Mouse (Mus musculus) CH12.LX (cell line): ENCODE measurements at regions not wholly inside any gene's neighbourhood (a gene's known extent, or its start where the extent isn't known, plus 50 kb on each side); places are given as distances from the start of the nearest gene placed in this dataset.

Experiments used
- DNase-seq: peaks from one replicate; pipeline ENCODE4 v3.0.0-alpha.2; 2013; ENCODE audit errors: extremely low read depth
- H3K27ac ChIP-seq: 2 replicates; pipeline ENCODE4 v1.5.1; 2012; ENCODE audit warnings: low read depth, mild to moderate bottlenecking, control low read depth, moderate library complexity; ENCODE audit not compliant: insufficient read depth
- H3K27me3 ChIP-seq: replicated peaks from 2 replicates; pipeline ENCODE3; 2012; ENCODE audit warnings: inconsistent platforms
- H3K36me3 ChIP-seq, 2 experiments: replicated peaks in 1 of 2; 2 replicates each; pipeline versions ENCODE3 to v1.6.1; 2012; ENCODE audit warnings: inconsistent platforms in 1 of 2, low read length in 1 of 2, mild to moderate bottlenecking in 1 of 2, mixed read lengths in 1 of 2, moderate library complexity in 1 of 2; ENCODE audit not compliant: control insufficient read depth in 1 of 2, insufficient read depth in 1 of 2
- H3K4me1 ChIP-seq, 2 experiments: 2 replicates each; pipeline ENCODE4 v1.6.1; 2012; ENCODE audit warnings: inconsistent platforms in 1 of 2, moderate library complexity in 1 of 2; ENCODE audit not compliant: insufficient read depth in 2 of 2, control insufficient read depth in 1 of 2
- H3K4me2 ChIP-seq: 2 replicates; pipeline ENCODE4 v1.6.1; 2012; ENCODE audit warnings: low read depth, mild to moderate bottlenecking, control low read depth; ENCODE audit not compliant: poor library complexity, insufficient read depth, severe bottlenecking
- H3K4me3 ChIP-seq, 3 experiments: fragments of 150-350 bp in 1 of 3; sonication (generic) in 1 of 3; replicated peaks in 1 of 3; 2 replicates each; pipeline versions ENCODE3 to v1.5.1; 2011 to 2012; ENCODE audit warnings: low read depth in 2 of 3, low read length in 2 of 3, mild to moderate bottlenecking in 2 of 3, moderate library complexity in 2 of 3, control low read depth in 1 of 3, improper control_type of control experiment in 1 of 3, inconsistent platforms in 1 of 3, mixed read lengths in 1 of 3; ENCODE audit not compliant: poor library complexity in 1 of 3
- H3K79me2 ChIP-seq: replicated peaks from 2 replicates; pipeline ENCODE4 v1.6.1; 2012; ENCODE audit warnings: mild to moderate bottlenecking, moderate library complexity; ENCODE audit not compliant: control insufficient read depth, poor library complexity, insufficient read depth, severe bottlenecking; ENCODE audit errors: extremely low read depth
- H3K9ac ChIP-seq: 2 replicates; pipeline ENCODE4 v1.6.1; 2012; ENCODE audit warnings: low read depth, mild to moderate bottlenecking, control low read depth, moderate library complexity; ENCODE audit not compliant: insufficient read depth
- H3K9me3 ChIP-seq: replicated peaks from 2 replicates; pipeline ENCODE3; 2012; ENCODE audit warnings: low read length, inconsistent platforms, mixed read lengths
- BHLHE40 ChIP-seq: IDR thresholded peaks from 2 replicates; pipeline ENCODE4 v1.6.1; 2011; ENCODE audit warnings: mild to moderate bottlenecking, low read depth, low read length, improper control_type of control experiment
- CHD1 ChIP-seq: IDR thresholded peaks from 2 replicates; pipeline ENCODE4 v1.6.1; 2012; ENCODE audit warnings: low read depth, low read length, improper control_type of control experiment, inconsistent platforms
- CHD2 ChIP-seq: IDR thresholded peaks from 2 replicates; pipeline ENCODE4 v1.6.1; 2011; ENCODE audit warnings: low read length, improper control_type of control experiment
- IRF4 ChIP-seq: IDR thresholded peaks from 2 replicates; pipeline ENCODE4 v1.6.1; 2014; ENCODE audit warnings: low read depth, mild to moderate bottlenecking, inconsistent platforms, low read length, improper control_type of control experiment
- JUN ChIP-seq: IDR thresholded peaks from 2 replicates; pipeline ENCODE4 v1.6.1; 2011; ENCODE audit warnings: low read depth, mild to moderate bottlenecking, low read length, improper control_type of control experiment, moderate library complexity; ENCODE audit not compliant: insufficient read depth
- JUND ChIP-seq: conservative IDR thresholded peaks from 2 replicates; pipeline ENCODE4 v1.6.1; 2011; ENCODE audit warnings: low read depth, low read length, improper control_type of control experiment
- KAT2A ChIP-seq: IDR thresholded peaks from 2 replicates; pipeline ENCODE4 v1.6.1; 2012; ENCODE audit warnings: low read length, improper control_type of control experiment, inconsistent platforms; ENCODE audit not compliant: insufficient replicate concordance
- MAFK ChIP-seq: IDR thresholded peaks from 2 replicates; pipeline ENCODE4 v1.6.1; 2011; ENCODE audit warnings: low read length, improper control_type of control experiment; ENCODE audit not compliant: insufficient replicate concordance
- MXI1 ChIP-seq: IDR thresholded peaks from 2 replicates; pipeline ENCODE4 v1.6.1; 2011; ENCODE audit warnings: mild to moderate bottlenecking, low read depth, low read length, improper control_type of control experiment
- MYC ChIP-seq: IDR thresholded peaks from 2 replicates; pipeline ENCODE4 v1.6.1; 2011; ENCODE audit warnings: low read depth, mild to moderate bottlenecking, improper control_type of control experiment, low read length
- NELFE ChIP-seq: IDR thresholded peaks from 2 replicates; pipeline ENCODE4 v1.6.1; 2011; ENCODE audit warnings: low read depth, low read length, improper control_type of control experiment
- PAX5 ChIP-seq: IDR thresholded peaks from 2 replicates; pipeline ENCODE4 v1.6.1; 2012; ENCODE audit warnings: low read length, inconsistent platforms, mixed read lengths
- POLR2AphosphoS2 ChIP-seq: IDR thresholded peaks from 2 replicates; pipeline ENCODE4 v1.6.1; 2011; ENCODE audit warnings: low read depth, low read length, improper control_type of control experiment
- RCOR1 ChIP-seq: conservative IDR thresholded peaks from 2 replicates; pipeline ENCODE4 v1.6.1; 2012; ENCODE audit warnings: low read depth, mild to moderate bottlenecking, inconsistent platforms, low read length, improper control_type of control experiment
- TBP ChIP-seq: conservative IDR thresholded peaks from 2 replicates; pipeline ENCODE4 v1.6.1; 2011; ENCODE audit warnings: low read depth, low read length, improper control_type of control experiment
- USF2 ChIP-seq: conservative IDR thresholded peaks from 2 replicates; pipeline ENCODE4 v1.6.1; 2011; ENCODE audit warnings: low read depth, low read length, improper control_type of control experiment
- ZC3H11A ChIP-seq: IDR thresholded peaks from 2 replicates; pipeline ENCODE4 v1.6.1; 2012; ENCODE audit warnings: low read depth, mild to moderate bottlenecking, inconsistent platforms, low read length, improper control_type of control experiment
- ZKSCAN1 ChIP-seq: IDR thresholded peaks from 2 replicates; pipeline ENCODE4 v1.6.1; 2012; ENCODE audit warnings: low read depth, inconsistent platforms, low read length, improper control_type of control experiment, borderline replicate concordance
- ZNF384 ChIP-seq: IDR thresholded peaks from 2 replicates; pipeline ENCODE4 v1.6.1; 2012; ENCODE audit warnings: low read depth, low read length, improper control_type of control experiment, inconsistent platforms
- dilution Hi-C: fragments of 300-500 bp; cut with MboI; formaldehyde crosslinking; loops from 2 replicates; pipeline ENCODE4 v1.14.3; 2020; ENCODE audit warnings: low sequenced_read_pairs; ENCODE audit not compliant: extremely low pct_unique_long_range_greater_than_20kb, extremely low pct_ligation_motif_present
- in situ Hi-C: fragments of 300-500 bp; cut with MboI; formaldehyde crosslinking; loops from 3 replicates; pipeline ENCODE4 v1.14.3; 2019; ENCODE audit warnings: low sequenced_read_pairs, low pct_ligation_motif_present, low pct_unique_long_range_greater_than_20kb, mixed read lengths

- DNase-seq: no peak
- Histone ChIP-seq H3K4me2 (no peak overlapping the region), H3K27ac (no peak overlapping the region), H3K4me3 (no peak overlapping the region), H3K9me3 (no peaks in the 10 kb centered on the region), H3K36me3 (no peaks in the 10 kb centered on the region), H3K27me3 (no peaks in the 10 kb centered on the region), H3K9ac (no peak overlapping the region), H3K4me1 (no peaks in the 10 kb centered on the region), H3K79me2 (no peaks in the 10 kb centered on the region)
- TF ChIP-seq KAT2A: no peak
- no peak for TF ChIP-seq TBP
- TF ChIP-seq MXI1: no peak
- no peak for TF ChIP-seq MYC
- in situ Hi-C loops: no loop called here
- dilution Hi-C loops: no loop called here
These were observed 586.8 kb upstream of the Chrm3 start for GRCm38 (mm10) chr13:10947398-10947797.

- H3K4me3 ChIP-seq: no peak overlapping the region
- H3K27me3 ChIP-seq: no peaks in the 10 kb centered on the region
- TF ChIP-seq MAFK (no peak), KAT2A (no peak), ZNF384 (no peak), CHD1 (no peak), NELFE (no peak), IRF4 (no peak), ZC3H11A (no peak), POLR2AphosphoS2 (no peak), JUN (no peak), JUND (no peak), CHD2 (no peak), USF2 (no peak), RCOR1 (no peak), PAX5 (no peak), BHLHE40 (no peak), ZKSCAN1 (no peak), MXI1 (no peak)
- TF ChIP-seq, all 38 proteins: peak for 0
- no peak overlapping the region for H3K9ac ChIP-seq
- H3K9me3 ChIP-seq: no peaks in the 10 kb centered on the region
- DNase-seq: no peak
- no peak overlapping the region for H3K4me2 ChIP-seq
- in situ Hi-C loops (no loop called here), dilution Hi-C loops (no loop called here)
- H3K4me1 ChIP-seq: no peaks in the 10 kb centered on the region
- no peak overlapping the region for H3K27ac ChIP-seq
- no peaks in the 10 kb centered on the region for H3K36me3 ChIP-seq
- no peaks in the 10 kb centered on the region for H3K79me2 ChIP-seq
These were observed 583.2 kb upstream of the Chrm3 start for GRCm38 (mm10) chr13:10943877-10944276.
